23 mouse cellular contexts compared by ENCODE assay signal in genomic region chr17:29981568-29981967, GRCm38 (mm10). TPM values are rescaled to one million over a fixed set of nuclear protein-coding genes. Genes with fewer than 3 reads are reported as not detected.
DNase-seq lines count a peak whose midpoint lies in the region; ATAC-seq lines count a peak whose summit lies in the region.
"Had no signal": no experiment of that assay in that cellular context is flagged by ENCODE, and none has a peak within 500 bp of the region (broad histone marks: within the 10 kb centered on the region; RNA-seq: fewer than 3 reads in every experiment).

No protein-coding gene starts in this region.

- H3K9me3 ChIP-seq in hindbrain, embryonic 10.5 days: no peaks in the 10 kb centered on the region
- H3K9me3 ChIP-seq in hindbrain, embryonic 13.5 days: no peaks in the 10 kb centered on the region
- H3K9me3 ChIP-seq in midbrain, embryonic 12.5 days: 0 out of 2 replicates have a peak, but pooled peaks cover 3% of the 10 kb centered on the region
- no peaks in the 10 kb centered on the region for H3K9me3 ChIP-seq in midbrain, embryonic 14.5 days (ENCODE audit: control insufficient read depth, low read length)
- no peaks in the 10 kb centered on the region for H3K9me3 ChIP-seq in liver, embryonic 12.5 days (replicated peaks)
- H3K9me3 ChIP-seq: embryonic facial prominence, embryonic 13.5 days; hindbrain, embryonic 15.5 days; liver, embryonic 15.5 days; stomach, embryonic 15.5 days had no signal

- peak overlapping the region; percentile 28; the same call in 1 of the 2 replicates for H3K4me3 ChIP-seq in hindbrain, embryonic 10.5 days
- H3K4me3 ChIP-seq in hindbrain, embryonic 13.5 days: no peak overlapping the region
- H3K4me3 ChIP-seq in midbrain, embryonic 12.5 days: no peak overlapping the region
- H3K4me3 ChIP-seq in midbrain, embryonic 14.5 days (replicated peaks; ENCODE audit: low read depth, low read length): no peak overlapping the region
- peak overlapping the region; percentile 19; the same call in 1 of the 2 replicates for H3K4me3 ChIP-seq in liver, embryonic 12.5 days
- H3K4me3 ChIP-seq: embryonic facial prominence, embryonic 13.5 days; hindbrain, embryonic 15.5 days; layer of hippocampus, adult 2 months; liver, embryonic 15.5 days; stomach, embryonic 15.5 days had no signal

- H3K36me3 ChIP-seq in hindbrain, embryonic 10.5 days: no peaks in the 10 kb centered on the region
- no peaks in the 10 kb centered on the region for H3K36me3 ChIP-seq in hindbrain, embryonic 13.5 days
- no peaks in the 10 kb centered on the region for H3K36me3 ChIP-seq in midbrain, embryonic 12.5 days
- no peaks in the 10 kb centered on the region for H3K36me3 ChIP-seq in midbrain, embryonic 14.5 days (ENCODE audit: control insufficient read depth, insufficient read depth, low read length)
- no peaks in the 10 kb centered on the region for H3K36me3 ChIP-seq in liver, embryonic 12.5 days
- H3K36me3 ChIP-seq: embryonic facial prominence, embryonic 13.5 days; G1E; hindbrain, embryonic 15.5 days; liver, embryonic 15.5 days; stomach, embryonic 15.5 days had no signal

- H3K27me3 ChIP-seq in hindbrain, embryonic 10.5 days (ENCODE audit: insufficient read depth, poor library complexity, severe bottlenecking): peaks cover 8% of the 10 kb centered on the region
- peaks cover 4% of the 10 kb centered on the region; the same call in 1 of the 2 replicates for H3K27me3 ChIP-seq in hindbrain, embryonic 13.5 days
- H3K27me3 ChIP-seq in midbrain, embryonic 12.5 days: no peaks in the 10 kb centered on the region
- no peaks in the 10 kb centered on the region for H3K27me3 ChIP-seq in midbrain, embryonic 14.5 days (ENCODE audit: control insufficient read depth, insufficient read depth, low read length)
- H3K27me3 ChIP-seq in liver, embryonic 12.5 days (replicated peaks): no peaks in the 10 kb centered on the region
- H3K27me3 ChIP-seq: embryonic facial prominence, embryonic 13.5 days; hindbrain, embryonic 15.5 days; liver, embryonic 15.5 days; stomach, embryonic 15.5 days had no signal

- ATAC-seq in hindbrain, embryonic 13.5 days (ENCODE audit: low FRiP score): no peak
- ATAC-seq in midbrain, embryonic 12.5 days (ENCODE audit: low FRiP score, low read depth): no peak
- ATAC-seq in midbrain, embryonic 14.5 days (ENCODE audit: low FRiP score, low TSS enrichment): no peak
- ATAC-seq in liver, embryonic 12.5 days: no peak
- ATAC-seq in erythroid progenitor cell, adult 5-6 weeks (replicated peaks; ENCODE audit: low FRiP score, poor library complexity, severe bottlenecking): no peak
- ATAC-seq: intestine, postnatal 0 days had no signal

- no peak overlapping the region for H3K9ac ChIP-seq in hindbrain, embryonic 13.5 days
- no peak overlapping the region for H3K9ac ChIP-seq in midbrain, embryonic 12.5 days (replicated peaks)
- H3K9ac ChIP-seq in midbrain, embryonic 14.5 days (replicated peaks; ENCODE audit: low read length): no peak overlapping the region
- no peak overlapping the region for H3K9ac ChIP-seq in liver, embryonic 12.5 days
- H3K9ac ChIP-seq: embryonic facial prominence, embryonic 13.5 days; hindbrain, embryonic 15.5 days; liver, embryonic 15.5 days; stomach, embryonic 15.5 days had no signal

- H3K27ac ChIP-seq in hindbrain, embryonic 10.5 days: no peak overlapping the region
- H3K27ac ChIP-seq in hindbrain, embryonic 13.5 days: no peak overlapping the region
- H3K27ac ChIP-seq in midbrain, embryonic 12.5 days (replicated peaks): no peak overlapping the region
- H3K27ac ChIP-seq in midbrain, embryonic 14.5 days (replicated peaks; ENCODE audit: low read depth, low read length): no peak overlapping the region
- no peak overlapping the region for H3K27ac ChIP-seq in liver, embryonic 12.5 days
- H3K27ac ChIP-seq: embryonic facial prominence, embryonic 13.5 days; hindbrain, embryonic 15.5 days; kidney, postnatal 0 days; layer of hippocampus, adult 2 months; liver, embryonic 15.5 days; stomach, embryonic 15.5 days had no signal

- peaks cover 14% of the 10 kb centered on the region for H3K4me1 ChIP-seq in hindbrain, embryonic 10.5 days (replicated peaks)
- peaks cover 8% of the 10 kb centered on the region; the same call in 1 of the 2 replicates for H3K4me1 ChIP-seq in hindbrain, embryonic 13.5 days (replicated peaks)
- no peaks in the 10 kb centered on the region for H3K4me1 ChIP-seq in midbrain, embryonic 12.5 days
- no peaks in the 10 kb centered on the region for H3K4me1 ChIP-seq in midbrain, embryonic 14.5 days (ENCODE audit: control insufficient read depth, insufficient read depth, low read length)
- peaks cover 7% of the 10 kb centered on the region for H3K4me1 ChIP-seq in liver, embryonic 12.5 days
- H3K4me1 ChIP-seq: hindbrain, embryonic 15.5 days had no signal

- DNase-seq in hindbrain, embryonic 10.5 days (ENCODE audit: low spot score): peak; percentile 43
- DNase-seq in midbrain, embryonic 14.5 days: no peak
- peak; percentile 79 for DNase-seq in ZHBTc4 (ENCODE audit: low read depth, low spot score)
- DNase-seq in kidney, postnatal 25 days: no peak
- DNase-seq: adrenal gland, adult 8-10 months; cerebellum, adult 11 months; cerebellum, postnatal 14 days; gastrocnemius, postnatal 25 days; lung, postnatal 4 days; thymus, postnatal 25 days had no signal

- WGBS in hindbrain, embryonic 10.5 days: 62% methylated on average over 8 of the region's 8 CpGs
- 62% methylated on average over 8 of the region's 8 CpGs for WGBS in hindbrain, embryonic 13.5 days
- 68% methylated on average over 8 of the region's 8 CpGs for WGBS in midbrain, embryonic 12.5 days
- 67% methylated on average over 8 of the region's 8 CpGs for WGBS in midbrain, embryonic 14.5 days
- 46% methylated on average over 8 of the region's 8 CpGs for WGBS in liver, embryonic 12.5 days (ENCODE audit: insufficient replicate concordance)

- no peak overlapping the region for H3K4me2 ChIP-seq in hindbrain, embryonic 13.5 days
- H3K4me2 ChIP-seq in midbrain, embryonic 12.5 days (replicated peaks): 0 out of 2 replicates have a peak overlapping the region, but pooled peaks have one; percentile 5
- H3K4me2 ChIP-seq in midbrain, embryonic 14.5 days (ENCODE audit: low read length): no peak overlapping the region
- H3K4me2 ChIP-seq in liver, embryonic 12.5 days: peak overlapping the region; percentile 35; the same call in 1 of the 2 replicates
- H3K4me2 ChIP-seq: embryonic facial prominence, embryonic 13.5 days; hindbrain, embryonic 15.5 days; liver, embryonic 15.5 days; midbrain, embryonic 11.5 days; stomach, embryonic 15.5 days had no signal

RNA-seq across cellular contexts. Expression of gene Mdga1, which starts 11.7 kb away (rescaled TPM):
- 2.3 and 5.1 TPM in 2 replicates for polyA plus RNA-seq in hindbrain, embryonic 10.5 days (2016; fragmentation: Nextera tagmentation; extraction: Ambion mirVana)
- 13.4 and 13.6 TPM in 2 replicates for polyA plus RNA-seq in hindbrain, embryonic 13.5 days (2015; fragmentation: Nextera tagmentation; extraction: Ambion mirVana)
- 13.1 and 21.4 TPM in 2 replicates for polyA plus RNA-seq in midbrain, embryonic 12.5 days (2016; fragmentation: Nextera tagmentation; extraction: Ambion mirVana)
- 20.0 and 20.5 TPM in 2 replicates for polyA plus RNA-seq in midbrain, embryonic 14.5 days (2014; fragmentation: Nextera tagmentation; extraction: Ambion mirVana)
- polyA plus RNA-seq in liver, embryonic 12.5 days (2016; fragmentation: Nextera tagmentation; extraction: Ambion mirVana): 1.7 TPM in 2 replicates
- total RNA-seq in erythroid progenitor cell, adult 5-6 weeks (2015; ENCODE audit: low replicate concordance): 5.0 TPM in 1 of 2 replicates, not detected in the other
- 2.6 TPM in 1 of 2 replicates, not detected in the other for total RNA-seq in erythroid progenitor cell, adult 5-6 weeks (2017; ENCODE audit: low replicate concordance)

RNA-seq across cellular contexts. Expression of gene Zfand3, which starts 23.0 kb away (rescaled TPM):
- polyA plus RNA-seq in hindbrain, embryonic 10.5 days (2016; fragmentation: Nextera tagmentation; extraction: Ambion mirVana): 70.9 and 97.7 TPM in 2 replicates
- polyA plus RNA-seq in hindbrain, embryonic 13.5 days (2015; fragmentation: Nextera tagmentation; extraction: Ambion mirVana): 71.5 and 78.9 TPM in 2 replicates
- 83.1 and 91.5 TPM in 2 replicates for polyA plus RNA-seq in midbrain, embryonic 12.5 days (2016; fragmentation: Nextera tagmentation; extraction: Ambion mirVana)
- polyA plus RNA-seq in midbrain, embryonic 14.5 days (2014; fragmentation: Nextera tagmentation; extraction: Ambion mirVana): 49.9 and 66.9 TPM in 2 replicates
- 18.8 and 19.9 TPM in 2 replicates for polyA plus RNA-seq in liver, embryonic 12.5 days (2016; fragmentation: Nextera tagmentation; extraction: Ambion mirVana)
- 10.9 and 17.3 TPM in 2 replicates for total RNA-seq in erythroid progenitor cell, adult 5-6 weeks (2015; ENCODE audit: low replicate concordance)
- 7.3 and 10.5 TPM in 2 replicates for total RNA-seq in erythroid progenitor cell, adult 5-6 weeks (2017; ENCODE audit: low replicate concordance)

Comparison
In these comparisons a context has a peak if more than half of its experiments do, and no peak if none do; other contexts are left out.
1. H3K4me3 ChIP-seq: peak in hindbrain, embryonic 10.5 days (single experiment) and liver, embryonic 12.5 days (single experiment); none in hindbrain, embryonic 13.5 days (single experiment), midbrain, embryonic 12.5 days (single experiment) and midbrain, embryonic 14.5 days (single experiment).
2. H3K4me2 ChIP-seq: peak in midbrain, embryonic 12.5 days (single experiment) and liver, embryonic 12.5 days (single experiment); none in hindbrain, embryonic 13.5 days (single experiment) and midbrain, embryonic 14.5 days (single experiment).
3. DNase-seq: peak in hindbrain, embryonic 10.5 days (single experiment) and ZHBTc4 (single experiment); none in midbrain, embryonic 14.5 days (single experiment) and kidney, postnatal 25 days (0 of 2).